Mouse (Mus musculus) limb, embryonic 12.5 days (tissue): ENCODE data around the gene Loxl3. TPM values are rescaled to one million over a fixed set of nuclear protein-coding genes. Genes with fewer than 3 reads are reported as not detected.

Experiments
- ATAC-seq: fragments of 200-750 bp; cut with Nextera tagmentation; 2 replicates; pipeline ENCODE4 v1.8.0; 2017; ENCODE audit warnings: low read depth, moderate TSS enrichment; ENCODE audit not compliant: insufficient number of reproducible peaks, insufficient read depth, low FRiP score, low TSS enrichment
- H3K27ac ChIP-seq: fragments of 300-500 bp; sonication (generic); 2 replicates; pipeline ENCODE4 v1.5.1; 2016; ENCODE audit warnings: mild to moderate bottlenecking, moderate library complexity
- H3K27me3 ChIP-seq: fragments of 300-500 bp; sonication (generic); 2 replicates; pipeline ENCODE4 v1.6.1; 2016; ENCODE audit warnings: mild to moderate bottlenecking, moderate library complexity
- H3K36me3 ChIP-seq: fragments of 300-500 bp; sonication (generic); 2 replicates; pipeline ENCODE4 v1.6.1; 2016; ENCODE audit warnings: mild to moderate bottlenecking, moderate library complexity
- H3K4me1 ChIP-seq: fragments of 300-500 bp; sonication (generic); replicated peaks from 2 replicates; pipeline ENCODE4 v1.6.1; 2016
- H3K4me2 ChIP-seq: fragments of 300-500 bp; sonication (generic); 2 replicates; pipeline ENCODE4 v1.6.1; 2016; ENCODE audit warnings: mild to moderate bottlenecking, moderate library complexity
- H3K4me3 ChIP-seq: fragments of 300-500 bp; sonication (generic); replicated peaks from 2 replicates; pipeline ENCODE4 v1.5.1; 2016; ENCODE audit warnings: mild to moderate bottlenecking
- H3K9ac ChIP-seq: fragments of 300-500 bp; sonication (generic); replicated peaks from 2 replicates; pipeline ENCODE4 v1.6.1; 2016; ENCODE audit warnings: mild to moderate bottlenecking, moderate library complexity
- H3K9me3 ChIP-seq: fragments of 300-500 bp; sonication (generic); 2 replicates; pipeline ENCODE4 v1.6.1; 2016; ENCODE audit warnings: mild to moderate bottlenecking, moderate library complexity
- WGBS: fragments of 180-500 bp; shearing (Covaris S2); methylation state at CpG from one replicate; pipeline ENCODE4 v1.1.7; 2016; 5-methylcytosine and 5-hydroxymethylcytosine counted together
- polyA plus RNA-seq: library from polyadenylated mRNA; unstranded; fragments of >200 nt; fragmentation: Nextera tagmentation; extraction: Ambion mirVana; gene quantifications from 2 replicates; pipeline ENCODE4 v1.2.1, GENCODE M21; 2016

Gene Loxl3
- polyA plus RNA-seq = 15.7 and 19.4 TPM in 2 replicates

GRCm38 (mm10) chr6:83033249-83034185 lies at the start of gene Loxl3, which contains the start of gene Dok1:
Loxl3 (plus strand) TSS chr6:83034173.
Dok1 (minus strand) TSS chr6:83033471.
- Histone ChIP-seq H3K27ac (peak within 1 kb of the TSS; percentile 86), H3K36me3 (peaks cover 8% of the 10 kb centered on the region; the same call in 1 of the 2 replicates), H3K4me1 (peaks cover 40% of the 10 kb centered on the region), H3K4me3 (peak within 1 kb of the TSS; percentile 48), H3K9me3 (no peaks in the 10 kb centered on the region), H3K27me3 (peaks cover 44% of the 10 kb centered on the region), H3K4me2 (peak within 1 kb of the TSS; percentile 84), H3K9ac (peak within 1 kb of the TSS; percentile 52)
- WGBS = under 1% methylated on average over 51 of the region's 51 CpGs
- ATAC-seq = peak; percentile 75

GRCm38 (mm10) chr6:82987411-82987971 lies 46.5 kb upstream of the Loxl3 start:
- ATAC-seq = peak; percentile 92

GRCm38 (mm10) chr6:82993696-82994095 lies 40.3 kb upstream of the Loxl3 start:
- H3K36me3 ChIP-seq = no peaks in the 10 kb centered on the region
- no peak overlapping the region for H3K4me3 ChIP-seq
- ATAC-seq = no peak
- no peaks in the 10 kb centered on the region for H3K9me3 ChIP-seq
- 35% methylated on average over 1 of the region's 1 CpGs for WGBS
- peaks cover 5% of the 10 kb centered on the region for H3K4me1 ChIP-seq
- H3K27me3 ChIP-seq = no peaks in the 10 kb centered on the region
- H3K9ac ChIP-seq = no peak overlapping the region
- H3K27ac ChIP-seq = no peak overlapping the region
- H3K4me2 ChIP-seq = no peak overlapping the region

More at GRCm38 (mm10) chr6:82987411-82987971, 46.5 kb upstream of the Loxl3 start:
- Histone ChIP-seq H3K9me3 (no peaks in the 10 kb centered on the region), H3K4me3 (no peak overlapping the region), H3K4me1 (peaks cover 13% of the 10 kb centered on the region; the same call in 1 of the 2 replicates), H3K9ac (no peak overlapping the region), H3K4me2 (peak overlapping the region; percentile 33), H3K27ac (peak overlapping the region; percentile 70), H3K36me3 (no peaks in the 10 kb centered on the region), H3K27me3 (no peaks in the 10 kb centered on the region)
- 11% methylated on average over 9 of the region's 9 CpGs for WGBS

DNA sequence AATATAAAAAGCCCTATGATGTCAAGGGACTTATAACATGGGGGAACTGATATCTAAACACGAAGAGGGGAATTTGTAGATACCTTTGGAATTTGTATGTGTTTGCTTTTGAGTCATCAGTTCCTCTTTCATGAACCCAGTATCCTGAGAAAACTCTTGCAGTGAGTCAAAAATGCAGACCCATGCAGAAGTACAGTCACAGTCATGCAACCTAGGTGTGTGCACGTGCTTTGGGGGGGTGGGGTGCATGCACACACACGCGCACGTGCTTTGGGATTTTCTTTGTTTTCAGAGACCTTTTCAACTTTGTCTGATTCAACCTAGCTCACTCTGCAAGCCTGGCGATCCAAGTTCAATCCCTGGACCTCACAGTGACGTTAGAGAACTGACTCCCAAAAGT lies 39.6 kb upstream of the Loxl3 start:
- H3K4me2 ChIP-seq = no peak overlapping the region
- no peak overlapping the region for H3K9ac ChIP-seq
- no peak overlapping the region for H3K4me3 ChIP-seq
- H3K36me3 ChIP-seq = no peaks in the 10 kb centered on the region
- WGBS = 70% methylated on average over 7 of the region's 7 CpGs
- H3K4me1 ChIP-seq = peaks cover 5% of the 10 kb centered on the region
- H3K9me3 ChIP-seq = no peaks in the 10 kb centered on the region
- H3K27me3 ChIP-seq = no peaks in the 10 kb centered on the region
- no peak overlapping the region for H3K27ac ChIP-seq
- ATAC-seq = no peak

- Histone ChIP-seq H3K4me2 (peak overlapping the region; percentile 44), H3K36me3 (no peaks in the 10 kb centered on the region), H3K9me3 (no peaks in the 10 kb centered on the region), H3K4me3 (0 out of 2 replicates have a peak overlapping the region, but pooled peaks have one; percentile 3), H3K4me1 (peaks cover 5% of the 10 kb centered on the region), H3K27ac (0 out of 2 replicates have a peak overlapping the region, but pooled peaks have one; percentile 2), H3K9ac (no peak overlapping the region), H3K27me3 (no peaks in the 10 kb centered on the region)
- WGBS = 16% methylated on average over 11 of the region's 11 CpGs
- peak; percentile 85 for ATAC-seq
Measured at GRCm38 (mm10) chr6:82996740-82997315, 37.1 kb upstream of the Loxl3 start.

DNA sequence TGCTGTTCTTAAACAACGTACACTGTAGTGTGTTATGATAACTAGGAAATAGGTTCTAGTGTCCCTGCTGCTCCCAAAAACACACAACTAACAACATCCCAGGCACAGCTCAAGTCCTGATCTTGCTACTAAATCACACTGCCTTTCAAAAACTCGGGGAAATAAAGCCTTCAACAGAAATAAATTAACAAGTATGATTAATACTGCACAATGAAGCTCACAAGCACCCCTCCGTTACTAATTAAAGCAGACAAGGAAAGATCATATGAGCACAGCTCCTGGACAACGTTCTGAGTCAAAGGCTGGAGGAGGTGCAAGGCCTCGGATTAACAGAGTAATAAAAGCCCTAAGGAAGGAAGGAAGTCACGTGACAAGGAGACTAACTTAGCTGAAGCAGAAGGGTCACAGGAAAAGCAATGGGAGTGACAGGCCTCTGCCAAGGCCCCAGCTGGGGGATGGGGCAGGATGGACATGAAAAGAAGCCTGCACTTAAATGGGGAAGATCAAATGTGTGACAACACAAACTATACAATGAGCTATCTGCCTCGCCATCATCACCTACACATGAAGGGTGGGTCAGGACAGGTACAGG lies 36.4 kb upstream of the Loxl3 start:
- 30% methylated on average over 7 of the region's 7 CpGs for WGBS
- Histone ChIP-seq H3K27ac (0 out of 2 replicates have a peak overlapping the region, but pooled peaks have one; percentile 2), H3K4me2 (no peak overlapping the region), H3K27me3 (no peaks in the 10 kb centered on the region), H3K4me3 (no peak overlapping the region), H3K4me1 (peaks cover 5% of the 10 kb centered on the region), H3K36me3 (no peaks in the 10 kb centered on the region), H3K9me3 (no peaks in the 10 kb centered on the region), H3K9ac (no peak overlapping the region)
- no peak for ATAC-seq

DNA sequence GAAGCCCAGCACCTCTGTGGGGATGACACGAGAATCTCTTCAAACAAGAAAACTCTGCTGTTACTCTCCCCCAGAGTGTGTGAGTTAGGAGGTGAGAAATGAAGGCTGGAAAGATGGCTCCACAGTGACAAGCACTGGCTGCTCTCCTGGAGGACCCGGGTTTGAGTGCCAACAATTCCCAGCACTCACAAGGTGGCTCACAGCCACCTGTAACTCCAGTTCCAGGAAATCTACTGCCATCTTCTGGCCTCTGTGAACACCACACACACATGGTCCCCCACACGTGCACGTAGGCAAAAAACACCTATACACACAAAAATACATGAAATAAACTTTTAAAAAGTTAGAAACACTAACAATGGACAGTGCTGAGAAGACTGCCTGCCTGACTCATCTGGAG lies 35.6 kb upstream of the Loxl3 start:
- Histone ChIP-seq H3K36me3 (no peaks in the 10 kb centered on the region), H3K9me3 (no peaks in the 10 kb centered on the region), H3K9ac (no peak overlapping the region), H3K4me1 (peaks cover 5% of the 10 kb centered on the region), H3K4me2 (no peak overlapping the region), H3K4me3 (no peak overlapping the region), H3K27ac (no peak overlapping the region), H3K27me3 (no peaks in the 10 kb centered on the region)
- WGBS = 69% methylated on average over 4 of the region's 4 CpGs
- no peak for ATAC-seq

DNA sequence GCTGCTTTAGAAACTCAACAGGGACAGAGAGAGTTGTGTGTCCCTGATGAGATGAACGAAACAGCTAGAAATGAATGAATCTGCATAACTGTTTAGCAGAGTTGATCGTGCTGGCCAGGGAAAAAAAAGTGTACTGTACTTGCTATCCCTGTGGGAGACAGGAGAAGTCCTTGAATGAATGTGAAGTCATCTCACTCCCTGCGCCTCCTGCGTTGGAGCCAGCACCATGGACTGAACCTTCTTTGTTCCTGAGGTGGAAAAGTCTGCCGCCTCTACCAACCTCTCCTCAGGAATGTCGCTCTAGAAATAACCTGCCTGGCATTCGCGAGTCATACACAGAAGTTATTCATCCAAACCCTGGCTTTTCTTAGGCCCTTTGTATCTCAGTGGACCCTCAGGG lies 34.0 kb upstream of the Loxl3 start:
- ATAC-seq = no peak
- WGBS = 70% methylated on average over 8 of the region's 8 CpGs
- peaks cover 5% of the 10 kb centered on the region for H3K4me1 ChIP-seq
- H3K4me2 ChIP-seq = no peak overlapping the region
- no peak overlapping the region for H3K9ac ChIP-seq
- no peaks in the 10 kb centered on the region for H3K36me3 ChIP-seq
- peak overlapping the region; percentile 72 for H3K27ac ChIP-seq
- H3K27me3 ChIP-seq = no peaks in the 10 kb centered on the region
- no peaks in the 10 kb centered on the region for H3K9me3 ChIP-seq
- H3K4me3 ChIP-seq = no peak overlapping the region

DNA sequence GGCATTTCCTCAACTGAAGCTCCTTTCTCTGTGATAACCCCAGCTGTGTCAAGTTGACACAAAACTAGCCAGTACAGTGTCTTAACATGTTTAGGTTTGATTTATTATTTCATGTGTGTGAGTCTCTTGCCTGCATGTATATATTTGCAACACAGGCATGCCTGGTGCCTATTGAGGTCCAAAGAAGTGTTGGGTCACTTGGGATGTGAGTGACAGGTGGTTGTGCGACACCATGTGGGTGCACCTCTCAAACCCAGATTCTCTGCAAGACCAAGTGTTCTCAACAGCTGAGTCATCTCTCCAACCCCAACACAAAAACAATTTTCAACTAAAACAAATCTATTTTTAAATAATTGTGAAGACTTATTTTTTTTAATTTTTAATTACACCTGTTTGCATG lies 30.9 kb upstream of the Loxl3 start:
- H3K4me3 ChIP-seq = no peak overlapping the region
- H3K9ac ChIP-seq = no peak overlapping the region
- WGBS = 100% methylated on average over 1 of the region's 1 CpGs
- H3K36me3 ChIP-seq = no peaks in the 10 kb centered on the region
- no peaks in the 10 kb centered on the region for H3K27me3 ChIP-seq
- H3K4me2 ChIP-seq = no peak overlapping the region
- H3K4me1 ChIP-seq = no peaks in the 10 kb centered on the region
- ATAC-seq = no peak
- H3K27ac ChIP-seq = no peak overlapping the region
- H3K9me3 ChIP-seq = no peaks in the 10 kb centered on the region

GRCm38 (mm10) chr6:83003850-83004249 lies 30.1 kb upstream of the Loxl3 start:
- H3K9ac ChIP-seq = no peak overlapping the region
- no peak overlapping the region for H3K27ac ChIP-seq
- H3K4me3 ChIP-seq = no peak overlapping the region
- H3K4me1 ChIP-seq = no peaks in the 10 kb centered on the region
- no peak for ATAC-seq
- no peaks in the 10 kb centered on the region for H3K9me3 ChIP-seq
- 95% methylated on average over 5 of the region's 5 CpGs for WGBS
- H3K4me2 ChIP-seq = no peak overlapping the region
- H3K27me3 ChIP-seq = no peaks in the 10 kb centered on the region
- H3K36me3 ChIP-seq = no peaks in the 10 kb centered on the region

GRCm38 (mm10) chr6:83004309-83004708 lies 29.7 kb upstream of the Loxl3 start:
- Histone ChIP-seq H3K4me3 (no peak overlapping the region), H3K27me3 (no peaks in the 10 kb centered on the region), H3K9me3 (no peaks in the 10 kb centered on the region), H3K27ac (no peak overlapping the region), H3K36me3 (no peaks in the 10 kb centered on the region), H3K4me2 (no peak overlapping the region), H3K4me1 (no peaks in the 10 kb centered on the region), H3K9ac (no peak overlapping the region)
- ATAC-seq = no peak
- 84% methylated on average over 2 of the region's 2 CpGs for WGBS
